Mouse (Mus musculus) C2C12 (cell line): ENCODE data around the gene Arhgap19.

Source experiments
- CTCF ChIP-seq: IDR thresholded peaks from one replicate; pipeline ENCODE4 v1.5.1; 2011; ENCODE audit not compliant: control insufficient read depth, insufficient read depth, insufficient read length
- MAX ChIP-seq: IDR thresholded peaks from one replicate; pipeline ENCODE4 v1.6.1; 2011; ENCODE audit warnings: mild to moderate bottlenecking, control low read depth
- MYOD1 ChIP-seq: IDR thresholded peaks from one replicate; pipeline ENCODE4 v1.6.1; 2011; ENCODE audit warnings: low read depth; ENCODE audit not compliant: control insufficient read depth, insufficient read length
- MYOG ChIP-seq: IDR thresholded peaks from one replicate; pipeline ENCODE4 v1.6.1; 2011; ENCODE audit not compliant: control insufficient read depth, insufficient read length; ENCODE audit errors: extremely low read depth

GRCm38 (mm10) chr19:41766628-41767027 lies 35.2 kb downstream of the Arhgap19 start:
- TF ChIP-seq MAX (no peak), CTCF (no peak), MYOG (no peak), MYOD1 (no peak)
